Mouse (Mus musculus) cerebellum, adult 2 months (tissue): Measurements from ENCODE around the gene Rnf213. TPM values are rescaled to one million over a fixed set of nuclear protein-coding genes. Genes with fewer than 3 reads are reported as not detected.

ENCODE experiments used
- DNase-seq, 2 experiments: peaks; one replicate each; pipeline ENCODE4 v3.0.0; 2021
- H3K27ac ChIP-seq: fragments of 200-500 bp; 2 replicates; pipeline ENCODE4 v1.5.1; 2012; ENCODE audit warnings: low read length, control low read depth, inconsistent platforms; ENCODE audit not compliant: insufficient read depth
- H3K27me3 ChIP-seq: fragments of 200-500 bp; 2 replicates; pipeline ENCODE4 v1.6.1; 2012; ENCODE audit warnings: inconsistent platforms, mild to moderate bottlenecking, low read length, moderate library complexity; ENCODE audit not compliant: control insufficient read depth, insufficient read depth
- H3K4me1 ChIP-seq: fragments of 200-500 bp; 2 replicates; pipeline ENCODE4 v1.6.1; 2011; ENCODE audit warnings: low read length; ENCODE audit not compliant: control insufficient read depth, insufficient read depth
- H3K4me3 ChIP-seq: fragments of 200-500 bp; replicated peaks from 2 replicates; pipeline ENCODE3; 2011; ENCODE audit warnings: mild to moderate bottlenecking, low read depth, low read length, control low read depth; ENCODE audit not compliant: insufficient read depth
- CTCF ChIP-seq: fragments of 200-500 bp; IDR thresholded peaks from 2 replicates; pipeline ENCODE4 v1.5.1; 2011; ENCODE audit warnings: low read depth, mild to moderate bottlenecking, control low read depth, low read length, moderate library complexity, borderline replicate concordance; ENCODE audit not compliant: insufficient read depth
- POLR2A ChIP-seq: fragments of 200-500 bp; IDR thresholded peaks from 2 replicates; pipeline ENCODE4 v1.6.1; 2011; ENCODE audit warnings: low read length, control low read depth, borderline replicate concordance; ENCODE audit not compliant: insufficient read depth
- WGBS: fragments of 180-500 bp; shearing (Covaris S2); methylation state at CpG from one replicate; pipeline ENCODE4 v1.1.7; 2018; 5-methylcytosine and 5-hydroxymethylcytosine counted together
- polyA plus RNA-seq: library from polyadenylated mRNA; depleted of rRNA; stranded (reverse); fragments of >200 nt; gene quantifications from 2 replicates; pipeline ENCODE4 v1.2.3, GENCODE M21; 2012

The Rnf213 gene
- polyA plus RNA-seq, 1 experiment = 7.5 TPM

DNA sequence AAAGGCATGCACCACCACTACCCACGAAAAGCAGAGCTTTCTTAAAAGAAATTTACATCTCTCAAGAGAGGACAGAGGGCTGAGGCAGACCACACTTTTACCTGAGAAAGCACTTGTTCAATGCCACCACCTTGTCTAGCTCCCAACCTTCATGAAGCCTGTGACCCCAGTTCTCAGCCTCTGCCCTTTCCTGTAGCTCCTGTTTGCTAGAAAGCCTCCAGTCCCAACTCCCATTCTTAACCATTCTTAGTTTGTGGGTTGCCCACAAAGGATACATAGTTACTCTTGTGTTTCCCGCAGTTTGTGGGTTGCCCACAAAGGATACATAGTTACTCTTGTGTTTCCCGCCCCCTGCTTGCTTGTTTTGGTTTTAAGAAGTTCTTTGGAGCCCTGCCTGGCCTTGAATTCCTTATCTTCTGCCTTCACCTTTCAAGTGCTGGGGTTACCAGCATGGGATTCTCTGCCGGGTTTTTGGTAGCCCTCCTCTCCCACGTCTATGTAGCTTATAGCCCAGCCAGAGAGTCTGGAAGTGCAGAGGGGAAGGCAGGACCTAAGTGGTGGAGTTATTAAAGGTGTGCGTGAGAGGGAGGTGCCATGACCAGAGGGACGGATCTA lies 1.4 kb upstream of the Rnf213 start:
- Histone ChIP-seq H3K4me1 (peaks cover 3% of the 10 kb centered on the region; the same call in 1 of the 2 replicates), H3K27me3 (no peaks in the 10 kb centered on the region), H3K27ac (no peak overlapping the region), H3K4me3 (no peak overlapping the region)
- no peak for DNase-seq
- WGBS = 80% methylated on average over 7 of the region's 7 CpGs
- TF ChIP-seq CTCF (no peak), POLR2A (no peak)

DNA sequence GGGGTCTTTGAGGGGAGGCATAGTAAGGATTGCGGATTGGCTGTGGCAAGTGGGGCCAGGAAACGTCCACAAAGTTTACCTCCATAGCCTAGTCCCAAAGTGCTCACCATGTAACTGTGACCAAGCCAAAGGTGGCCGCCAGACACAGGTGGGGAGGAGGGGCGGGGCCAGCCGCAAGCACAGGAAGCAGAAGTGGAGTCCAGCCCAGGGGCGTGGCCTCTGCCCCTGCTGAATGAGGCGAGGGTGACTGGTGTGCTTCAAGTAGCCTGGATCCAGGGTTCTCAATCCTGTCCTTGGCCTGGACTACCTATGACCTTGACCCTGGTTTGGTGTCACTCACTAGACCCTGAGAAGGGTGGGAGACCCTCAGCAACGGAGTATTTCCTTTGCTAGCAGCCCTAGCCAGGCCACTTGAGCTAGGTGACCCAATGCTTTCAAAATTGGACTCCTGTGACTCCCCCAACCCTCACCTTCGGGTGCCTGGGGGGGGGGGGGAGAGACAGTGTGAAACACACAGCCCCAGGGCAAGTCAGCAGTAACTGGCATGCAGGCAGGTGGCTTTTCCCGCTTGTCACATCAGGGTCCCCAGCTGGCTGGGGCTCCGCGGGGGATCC lies 792 bp upstream of the Rnf213 start:
- WGBS = 46% methylated on average over 12 of the region's 12 CpGs
- Histone ChIP-seq H3K27ac (no peak overlapping the region), H3K4me3 (no peak overlapping the region), H3K4me1 (peaks cover 3% of the 10 kb centered on the region; the same call in 1 of the 2 replicates), H3K27me3 (no peaks in the 10 kb centered on the region)
- no peak for DNase-seq
- TF ChIP-seq CTCF (no peak), POLR2A (no peak)

DNA sequence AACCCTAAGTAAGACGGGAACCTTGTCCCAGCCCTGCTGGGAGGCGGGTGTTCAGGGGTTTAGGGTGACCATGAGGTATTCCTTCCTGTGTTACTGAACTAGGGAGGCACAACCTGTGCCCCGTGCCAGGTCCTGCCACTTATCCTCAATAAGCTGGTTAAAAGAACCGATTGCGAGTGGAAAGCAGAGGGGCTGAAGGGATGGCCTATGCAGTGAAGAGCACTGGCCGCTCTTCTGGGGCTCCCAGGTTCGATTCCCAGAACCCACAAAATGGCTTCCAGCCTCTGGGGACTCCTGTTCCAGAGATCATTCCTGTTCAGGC lies 544 bp downstream of the Rnf213 start:
- H3K27ac ChIP-seq = no peak overlapping the region
- peak overlapping the region; percentile 62 for H3K4me3 ChIP-seq
- no peak for DNase-seq
- WGBS = 53% methylated on average over 7 of the region's 7 CpGs
- H3K4me1 ChIP-seq = peaks cover 3% of the 10 kb centered on the region; the same call in 1 of the 2 replicates
- no peaks in the 10 kb centered on the region for H3K27me3 ChIP-seq
- TF ChIP-seq POLR2A (no peak), CTCF (no peak)

DNA sequence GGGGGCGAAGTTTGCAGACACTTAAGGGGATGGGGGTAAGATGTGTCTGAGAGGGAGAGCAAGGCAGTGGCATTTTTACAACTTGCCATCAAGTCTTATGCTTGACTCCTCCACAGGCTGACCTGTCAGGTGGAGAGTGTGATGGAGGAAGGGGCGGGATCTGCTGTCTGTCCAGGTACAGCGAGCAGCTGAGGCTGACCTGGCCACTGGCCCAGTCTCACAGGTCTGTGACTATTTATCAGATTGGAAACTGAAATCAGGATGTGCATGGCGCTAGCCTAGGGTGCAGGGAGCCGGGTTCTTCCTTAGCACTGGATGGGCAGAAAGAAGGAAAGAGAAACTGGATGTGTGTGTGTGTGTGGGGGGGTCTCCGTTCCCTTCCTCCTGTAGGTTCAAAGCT lies 1.3 kb downstream of the Rnf213 start:
- Histone ChIP-seq H3K27me3 (no peaks in the 10 kb centered on the region), H3K4me1 (peaks cover 3% of the 10 kb centered on the region; the same call in 1 of the 2 replicates), H3K4me3 (no peak overlapping the region), H3K27ac (no peak overlapping the region)
- DNase-seq = no peak
- WGBS = 78% methylated on average over 6 of the region's 6 CpGs
- no peak for TF ChIP-seq CTCF
- no peak for TF ChIP-seq POLR2A

DNA sequence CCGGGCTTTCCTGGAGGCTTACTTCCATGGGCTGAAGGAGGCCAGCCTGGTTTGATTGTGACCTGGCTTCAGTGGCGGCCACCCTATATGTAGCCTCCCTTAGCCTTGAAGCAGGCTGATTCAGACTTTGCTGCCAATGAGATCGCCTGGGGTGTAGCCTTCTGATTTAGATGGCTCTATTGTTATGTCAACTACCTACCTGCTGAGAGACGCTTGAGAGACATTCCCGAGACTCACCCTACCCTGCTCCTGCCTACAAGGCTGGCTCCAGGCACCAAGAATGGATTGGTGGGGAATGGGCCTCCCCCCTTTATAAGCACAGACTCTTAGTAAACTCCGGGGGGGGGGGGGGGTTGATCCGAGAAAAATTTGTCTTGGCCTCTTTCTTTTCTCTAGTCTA lies 2.5 kb downstream of the Rnf213 start:
- H3K27me3 ChIP-seq = no peaks in the 10 kb centered on the region
- TF ChIP-seq CTCF = no peak
- TF ChIP-seq POLR2A = no peak
- no peak overlapping the region for H3K4me3 ChIP-seq
- 47% methylated on average over 7 of the region's 7 CpGs for WGBS
- no peaks in the 10 kb centered on the region for H3K4me1 ChIP-seq
- DNase-seq = no peak
- no peak overlapping the region for H3K27ac ChIP-seq

DNA sequence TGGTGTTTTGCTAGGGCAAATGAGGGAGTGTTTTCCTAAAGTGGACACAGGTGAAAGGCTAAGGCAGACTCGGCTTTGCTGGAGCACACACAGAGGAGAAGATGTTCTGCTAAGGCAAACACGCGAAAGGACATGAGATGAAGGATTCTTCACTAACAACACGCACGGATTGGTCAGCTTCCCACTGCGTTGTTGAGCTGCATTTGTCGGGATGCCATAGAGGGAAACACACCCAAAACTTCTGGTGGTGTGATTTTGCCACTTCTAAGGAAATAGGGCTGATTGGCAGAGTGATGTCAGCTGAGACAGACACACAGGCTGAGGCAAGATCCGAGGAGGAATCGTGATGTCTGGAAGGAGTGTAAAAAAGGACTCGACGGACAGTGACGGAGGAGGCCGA lies 3.0 kb downstream of the Rnf213 start:
- Histone ChIP-seq H3K27me3 (no peaks in the 10 kb centered on the region), H3K4me3 (no peak overlapping the region), H3K4me1 (no peaks in the 10 kb centered on the region), H3K27ac (no peak overlapping the region)
- DNase-seq = no peak
- TF ChIP-seq CTCF (no peak), POLR2A (no peak)
- WGBS = 43% methylated on average over 13 of the region's 13 CpGs

DNA sequence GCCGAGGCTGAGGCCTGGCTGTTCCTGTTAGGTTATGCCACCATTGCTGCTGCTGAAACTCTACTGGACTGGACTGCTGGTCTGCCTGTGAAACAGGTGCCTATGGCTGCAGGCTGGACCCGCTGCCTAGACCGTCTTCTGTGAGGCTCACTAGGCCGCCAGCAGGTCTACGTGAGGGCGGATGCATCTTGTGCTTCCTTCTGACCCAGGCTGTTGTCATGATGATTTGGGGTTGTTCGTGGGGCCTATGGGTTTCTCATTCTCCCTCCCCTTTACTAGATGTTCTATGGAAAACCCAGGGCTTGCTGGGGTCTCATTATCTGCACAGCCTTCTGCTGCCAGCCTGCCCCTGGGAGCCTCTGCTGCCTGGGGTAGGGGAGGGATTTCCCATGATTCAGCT lies 3.6 kb downstream of the Rnf213 start:
- no peaks in the 10 kb centered on the region for H3K4me1 ChIP-seq
- H3K27me3 ChIP-seq = no peaks in the 10 kb centered on the region
- no peak overlapping the region for H3K27ac ChIP-seq
- TF ChIP-seq POLR2A = no peak
- TF ChIP-seq CTCF = no peak
- 81% methylated on average over 7 of the region's 7 CpGs for WGBS
- no peak overlapping the region for H3K4me3 ChIP-seq
- DNase-seq = no peak

DNA sequence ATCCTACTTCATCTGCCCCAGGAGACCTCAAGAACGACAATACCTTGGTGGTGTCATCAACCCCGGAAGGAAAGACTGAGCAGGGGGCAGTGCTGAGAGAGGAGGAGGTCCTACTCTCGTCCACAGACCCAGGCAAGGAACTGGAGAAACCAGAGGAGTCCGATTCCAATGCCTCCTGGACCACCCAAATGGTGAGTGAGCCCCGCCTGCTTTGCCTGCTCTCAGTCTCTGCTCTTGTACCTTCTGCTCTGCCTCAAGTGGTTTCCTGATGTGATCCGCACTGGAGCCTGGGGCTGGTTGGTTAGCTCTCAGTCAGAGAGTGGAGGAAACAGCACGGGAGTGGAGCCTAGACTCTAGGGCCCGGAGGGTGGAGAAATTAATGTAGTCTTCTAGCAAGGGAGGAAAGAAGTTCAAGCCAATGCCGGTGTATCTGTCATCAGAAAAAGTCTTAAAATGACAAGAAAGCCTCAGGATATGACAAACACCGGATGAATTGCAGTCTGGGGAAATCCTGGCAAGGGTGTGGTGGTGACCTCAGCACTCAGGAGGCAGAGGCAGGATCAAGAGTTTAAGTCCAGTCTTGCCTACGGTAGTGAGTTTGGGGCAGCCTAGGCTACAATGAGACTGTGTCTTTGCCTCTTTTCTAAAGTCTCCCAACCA lies 9.7 kb downstream of the Rnf213 start:
- WGBS = 68% methylated on average over 11 of the region's 11 CpGs
- no peak for DNase-seq
- H3K4me3 ChIP-seq = no peak overlapping the region
- H3K27ac ChIP-seq = no peak overlapping the region
- H3K4me1 ChIP-seq = no peaks in the 10 kb centered on the region
- no peak for TF ChIP-seq CTCF
- no peak for TF ChIP-seq POLR2A
- no peaks in the 10 kb centered on the region for H3K27me3 ChIP-seq
